Mouse (Mus musculus): Measurements from ENCODE around the gene Atp4a.

DNA sequence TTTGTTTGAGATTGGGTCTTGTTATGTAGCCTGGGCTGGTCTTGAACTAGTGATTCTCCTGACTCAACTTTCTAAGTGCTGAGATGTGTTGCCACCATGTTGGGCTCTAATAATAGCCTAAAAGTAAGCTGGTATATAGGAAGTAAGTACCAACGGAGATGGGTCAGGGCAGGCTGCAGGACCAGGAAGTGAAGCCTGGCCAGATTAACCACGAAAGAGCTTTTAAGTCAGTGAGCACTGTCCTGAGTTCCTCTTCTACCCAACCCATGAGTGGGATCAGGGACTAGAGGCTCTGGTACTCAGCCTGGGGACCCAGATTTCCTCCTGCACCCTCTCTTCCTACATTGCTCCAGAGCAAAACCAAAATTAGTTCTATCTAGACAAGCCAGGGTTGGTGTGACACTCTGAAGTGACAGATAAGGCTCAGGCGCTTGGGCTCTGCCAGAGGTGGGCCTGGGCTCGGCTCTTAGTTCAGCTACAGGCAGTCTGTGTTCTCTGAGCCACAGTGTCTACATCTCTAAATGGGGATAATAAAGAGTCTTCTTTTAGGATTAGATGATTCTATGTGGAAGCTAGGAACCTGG, 49.9 kb downstream of the Atp4a start:
- TF ChIP-seq ZNF384 (IDR thresholded peaks at IDR 0.05; ENCODE audit: low read depth, low read length): no peak
- TF ChIP-seq HCFC1 (IDR thresholded peaks at IDR 0.05; ENCODE audit: borderline replicate concordance, insufficient read depth, low read length): no peak

Data from ES-E14 (cell line).